Mouse (Mus musculus): ENCODE results near the gene Cracr2b. TPM values are rescaled to one million over a fixed set of nuclear protein-coding genes. Genes with fewer than 3 reads are reported as not detected.

Gene Cracr2b
- polyA plus RNA-seq, 1 experiment from 2014 or later: 6.9 TPM

DNA sequence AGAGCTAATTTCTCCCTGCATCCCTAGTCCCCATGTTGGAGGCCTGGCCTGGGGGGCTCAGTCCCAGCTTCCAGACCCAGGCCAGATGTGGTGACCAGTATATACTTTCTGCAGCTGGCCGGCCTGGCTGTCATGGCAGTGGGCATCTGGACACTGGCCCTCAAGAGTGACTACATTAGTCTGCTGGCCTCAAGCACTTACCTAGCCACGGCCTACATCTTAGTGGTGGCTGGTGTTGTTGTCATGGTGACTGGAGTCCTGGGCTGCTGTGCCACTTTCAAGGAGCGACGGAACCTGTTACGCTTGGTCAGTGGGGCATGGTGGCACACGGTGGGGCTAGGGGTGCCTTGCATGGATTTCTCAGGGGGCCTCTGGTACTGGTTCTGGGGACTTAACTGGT is 8.5 kb downstream of the Cracr2b start:
- WGBS: 68% methylated on average over 6 of the region's 6 CpGs
- Histone ChIP-seq H3K27me3 (peaks cover 29% of the 10 kb centered on the region), H3K36me3 (peaks cover 35% of the 10 kb centered on the region), H3K4me3 (peak overlapping the region; percentile 63), H3K9me3 (no peaks in the 10 kb centered on the region), H3K4me2 (peak overlapping the region; percentile 72), H3K27ac (peak overlapping the region; percentile 95), H3K4me1 (replicated peaks) (peaks cover 73% of the 10 kb centered on the region), H3K9ac (peak overlapping the region; percentile 85)
- no peak for ATAC-seq (ENCODE audit: low FRiP score)

DNA sequence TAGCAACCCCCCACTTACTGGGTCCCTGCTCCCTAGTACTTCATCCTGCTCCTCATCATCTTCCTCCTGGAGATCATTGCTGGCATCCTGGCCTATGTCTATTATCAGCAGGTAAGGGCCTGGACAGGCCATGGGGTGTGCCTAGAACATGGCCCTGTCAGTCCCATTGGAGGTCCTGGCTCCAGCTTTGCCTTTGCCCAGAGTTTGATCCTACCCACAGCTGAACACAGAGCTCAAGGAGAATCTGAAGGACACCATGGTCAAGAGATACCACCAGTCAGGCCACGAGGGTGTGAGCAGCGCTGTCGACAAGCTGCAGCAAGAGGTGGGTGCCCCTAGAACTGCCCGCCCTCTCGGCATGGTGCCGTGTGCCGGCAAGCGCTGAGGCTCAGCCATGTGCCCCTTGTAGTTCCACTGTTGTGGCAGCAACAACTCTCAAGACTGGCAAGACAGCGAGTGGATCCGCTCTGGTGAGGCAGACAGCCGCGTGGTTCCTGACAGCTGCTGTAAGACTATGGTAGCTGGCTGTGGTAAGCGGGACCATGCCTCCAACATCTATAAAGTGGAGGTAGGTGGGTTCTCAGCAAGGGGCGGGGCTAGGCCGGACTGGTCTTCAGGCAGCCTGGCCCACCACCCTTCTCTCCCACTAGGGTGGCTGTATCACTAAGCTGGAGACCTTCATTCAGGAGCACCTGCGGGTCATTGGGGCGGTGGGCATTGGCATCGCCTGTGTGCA is 9.2 kb downstream of the Cracr2b start:
- Histone ChIP-seq H3K4me2 (peak overlapping the region; percentile 72), H3K9ac (peak overlapping the region; percentile 85; the same call in 1 of the 2 replicates), H3K9me3 (no peaks in the 10 kb centered on the region), H3K4me1 (replicated peaks) (peaks cover 69% of the 10 kb centered on the region), H3K36me3 (peaks cover 35% of the 10 kb centered on the region), H3K27me3 (peaks cover 22% of the 10 kb centered on the region), H3K4me3 (peak overlapping the region; percentile 63), H3K27ac (peak overlapping the region; percentile 95; the same call in 1 of the 2 replicates)
- ATAC-seq (ENCODE audit: low FRiP score): no peak
- 91% methylated on average over 18 of the region's 18 CpGs for WGBS

DNA sequence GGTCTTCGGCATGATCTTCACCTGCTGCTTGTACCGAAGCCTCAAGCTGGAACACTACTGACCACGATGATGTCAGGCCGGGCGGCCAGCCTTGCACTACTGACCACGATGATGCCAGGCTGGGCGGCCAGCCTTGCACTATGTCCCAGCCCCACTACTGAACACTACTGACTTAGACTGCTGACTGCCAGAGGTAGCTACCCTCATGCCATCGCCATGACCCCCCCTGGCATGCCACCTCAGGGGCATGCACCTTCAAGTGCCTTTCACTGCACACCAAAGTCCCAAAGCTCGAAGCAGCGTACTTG is 9.7 kb downstream of the Cracr2b start:
- peaks cover 69% of the 10 kb centered on the region for H3K4me1 ChIP-seq (replicated peaks)
- WGBS: 92% methylated on average over 10 of the region's 10 CpGs

DNA sequence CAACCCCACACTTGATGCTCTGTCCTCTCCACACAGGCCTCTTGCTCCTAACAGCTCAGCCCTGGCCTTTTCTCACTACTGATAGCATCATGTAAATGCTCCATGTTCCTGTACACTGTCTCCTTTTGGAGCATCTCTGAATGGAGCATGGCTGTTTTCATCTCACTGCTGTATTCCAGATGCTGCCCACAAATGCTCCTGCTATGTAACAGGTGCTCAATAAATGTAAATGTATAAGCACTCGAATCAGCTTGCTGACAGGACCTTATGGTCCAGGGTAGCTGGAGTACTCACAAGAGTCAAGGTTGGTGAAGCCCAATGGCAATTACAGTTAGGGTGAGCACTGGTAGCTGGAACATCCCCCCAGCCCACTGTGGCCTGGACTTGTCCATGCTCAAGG is 10.3 kb downstream of the Cracr2b start:
- no peak overlapping the region for H3K27ac ChIP-seq
- ATAC-seq (ENCODE audit: low FRiP score): no peak
- H3K4me1 ChIP-seq (replicated peaks): peaks cover 72% of the 10 kb centered on the region
- H3K9ac ChIP-seq: no peak overlapping the region
- H3K9me3 ChIP-seq: no peaks in the 10 kb centered on the region
- peaks cover 18% of the 10 kb centered on the region for H3K27me3 ChIP-seq
- 94% methylated on average over 1 of the region's 1 CpGs for WGBS
- no peak overlapping the region for H3K4me3 ChIP-seq
- peaks cover 35% of the 10 kb centered on the region for H3K36me3 ChIP-seq
- no peak overlapping the region for H3K4me2 ChIP-seq

More for the DNA sequence above, 9.7 kb downstream of the Cracr2b start:
- H3K4me2 ChIP-seq: no peak overlapping the region
- no peak overlapping the region for H3K27ac ChIP-seq
- H3K4me3 ChIP-seq: no peak overlapping the region
- H3K9ac ChIP-seq: peak overlapping the region; percentile 85; the same call in 1 of the 2 replicates
- peaks cover 35% of the 10 kb centered on the region for H3K36me3 ChIP-seq
- H3K27me3 ChIP-seq: peaks cover 18% of the 10 kb centered on the region
- H3K9me3 ChIP-seq: no peaks in the 10 kb centered on the region
- no peak for ATAC-seq (ENCODE audit: low FRiP score)

DNA sequence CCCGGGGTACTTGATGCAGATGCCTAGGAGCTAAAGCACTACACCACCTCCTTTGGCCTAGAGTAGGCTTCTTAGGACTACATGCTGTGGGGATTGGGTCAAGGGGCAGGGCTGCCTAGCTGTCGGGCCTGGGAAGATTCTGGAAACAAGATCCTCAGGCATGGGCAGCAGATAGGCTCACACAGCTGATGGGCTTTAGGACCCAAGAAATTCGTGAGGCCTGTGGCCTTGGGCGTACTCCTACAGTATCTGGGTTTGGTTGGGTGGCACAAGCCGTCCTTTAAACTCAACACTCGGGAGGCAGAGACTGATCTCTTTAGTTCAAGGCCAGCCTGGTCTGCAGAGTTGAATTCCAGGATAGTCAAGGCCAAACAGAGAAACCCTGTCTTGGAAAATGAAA is 11.3 kb downstream of the Cracr2b start:
- Histone ChIP-seq H3K4me2 (no peak overlapping the region), H3K4me3 (no peak overlapping the region), H3K9me3 (no peaks in the 10 kb centered on the region), H3K9ac (0 out of 2 replicates have a peak overlapping the region, but pooled peaks have one; percentile 13), H3K36me3 (peaks cover 35% of the 10 kb centered on the region), H3K27ac (no peak overlapping the region), H3K27me3 (peaks cover 18% of the 10 kb centered on the region), H3K4me1 (replicated peaks) (peaks cover 72% of the 10 kb centered on the region)
- 83% methylated on average over 6 of the region's 6 CpGs for WGBS
- no peak for ATAC-seq (ENCODE audit: low FRiP score)

DNA sequence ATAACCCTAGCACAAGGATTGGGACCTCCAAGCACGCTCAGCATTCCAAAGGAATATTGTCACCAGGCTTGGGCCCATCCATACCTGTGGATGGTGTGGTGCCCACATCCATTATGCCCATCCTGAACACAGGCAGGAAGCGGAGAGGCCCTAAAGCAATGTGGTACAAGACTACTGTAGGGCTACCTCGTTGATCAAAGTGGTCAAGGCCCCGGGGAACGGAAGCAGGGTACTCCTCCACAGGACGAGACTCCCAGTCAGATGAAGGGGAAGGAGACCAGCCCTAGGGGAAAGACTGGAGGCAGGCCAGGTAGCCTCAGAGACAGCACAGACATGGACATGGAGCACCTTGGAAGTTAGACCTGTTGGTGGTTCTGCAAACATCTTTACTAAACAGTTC is 11.9 kb downstream of the Cracr2b start:
- Histone ChIP-seq H3K27me3 (peaks cover 23% of the 10 kb centered on the region), H3K9me3 (no peaks in the 10 kb centered on the region), H3K4me3 (no peak overlapping the region), H3K4me2 (no peak overlapping the region), H3K36me3 (peaks cover 35% of the 10 kb centered on the region), H3K27ac (no peak overlapping the region), H3K9ac (no peak overlapping the region), H3K4me1 (replicated peaks) (peaks cover 67% of the 10 kb centered on the region)
- WGBS: 91% methylated on average over 6 of the region's 6 CpGs
- no peak for ATAC-seq (ENCODE audit: low FRiP score)

DNA sequence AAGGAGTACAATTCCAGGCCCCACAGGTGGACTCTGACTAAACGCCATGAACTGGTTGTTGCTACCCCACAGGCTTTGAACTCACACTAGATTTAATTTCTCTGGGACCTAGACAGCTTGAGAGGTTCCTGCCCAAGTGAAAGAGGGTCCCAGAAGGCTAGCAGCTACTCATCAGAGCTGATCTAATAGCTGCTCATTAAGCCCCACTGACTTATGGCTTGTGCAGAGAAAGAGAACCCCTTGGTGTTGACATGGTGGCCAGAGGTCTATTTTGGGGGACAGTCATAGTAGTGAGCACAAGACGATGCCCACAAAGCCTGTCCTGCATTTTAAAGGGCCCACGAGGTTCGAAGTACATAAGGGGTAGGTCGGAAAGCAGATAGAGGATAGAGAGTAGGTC is 13.3 kb downstream of the Cracr2b start:
- H3K4me2 ChIP-seq: peak overlapping the region; percentile 85
- peak overlapping the region; percentile 63 for H3K4me3 ChIP-seq
- ATAC-seq (ENCODE audit: low FRiP score): no peak
- peaks cover 28% of the 10 kb centered on the region for H3K27me3 ChIP-seq
- H3K9me3 ChIP-seq: no peaks in the 10 kb centered on the region
- H3K27ac ChIP-seq: no peak overlapping the region
- H3K36me3 ChIP-seq: peaks cover 35% of the 10 kb centered on the region
- WGBS: 11% methylated on average over 5 of the region's 5 CpGs
- H3K4me1 ChIP-seq (replicated peaks): peaks cover 53% of the 10 kb centered on the region
- peak overlapping the region; percentile 84 for H3K9ac ChIP-seq

DNA sequence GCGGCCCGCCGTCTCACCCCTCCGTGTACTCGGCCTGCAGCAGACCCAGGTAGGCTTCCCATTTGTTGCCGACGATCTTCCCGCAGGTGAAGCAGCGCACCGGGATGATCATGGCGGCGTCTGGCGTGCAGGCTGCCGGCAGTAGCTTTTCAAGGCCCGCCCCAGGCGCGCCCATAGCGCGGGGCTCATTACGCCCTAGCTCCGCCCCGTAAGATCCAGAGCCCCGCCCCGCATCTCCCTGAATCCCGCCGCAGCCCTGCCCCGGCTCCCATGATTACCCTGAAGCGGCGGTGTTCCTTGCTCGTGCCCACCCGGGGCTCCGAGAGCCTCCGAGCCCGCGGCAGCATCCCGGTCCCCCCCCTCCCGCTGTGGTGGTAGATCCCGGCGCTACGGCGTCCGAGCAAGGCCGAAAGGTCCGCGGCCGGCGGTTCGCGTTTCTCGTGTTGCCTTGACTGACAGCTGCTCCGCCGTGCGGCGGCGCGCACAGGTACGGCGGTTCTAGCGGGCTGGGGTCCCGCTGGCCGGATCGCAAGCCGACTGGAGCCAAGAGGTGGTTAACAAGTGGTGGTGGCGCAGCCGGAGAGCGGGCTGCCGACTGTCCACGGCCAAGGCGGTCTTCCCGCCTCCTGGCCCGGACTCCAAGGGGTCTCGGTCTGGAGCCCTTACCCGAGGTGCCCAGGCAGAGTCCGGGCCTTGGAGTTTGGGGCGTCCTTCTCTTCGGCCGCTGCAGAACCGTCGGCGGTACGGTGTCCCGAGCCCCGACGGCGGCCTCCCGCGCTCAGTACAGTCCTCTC is 14.3 kb downstream of the Cracr2b start, which contains the start of the genes Polr2l and Tspan4:
Polr2l (minus strand) TSS at position 122 of the 794 bp plus-strand sequence.
Tspan4 (plus strand) TSS at position 230 of the 794 bp plus-strand sequence.
- peak; percentile 83 for ATAC-seq (ENCODE audit: low FRiP score)
- H3K4me1 ChIP-seq (replicated peaks): peaks cover 43% of the 10 kb centered on the region
- peak within 1 kb of the TSS; percentile 88 for H3K27ac ChIP-seq
- WGBS: under 1% methylated on average over 85 of the region's 87 CpGs
- no peaks in the 10 kb centered on the region for H3K9me3 ChIP-seq
- peak within 1 kb of the TSS; percentile 84 for H3K9ac ChIP-seq
- H3K4me3 ChIP-seq: peak within 1 kb of the TSS; percentile 63
- peak within 1 kb of the TSS; percentile 85 for H3K4me2 ChIP-seq
- peaks cover 25% of the 10 kb centered on the region for H3K36me3 ChIP-seq
- peaks cover 30% of the 10 kb centered on the region for H3K27me3 ChIP-seq

DNA sequence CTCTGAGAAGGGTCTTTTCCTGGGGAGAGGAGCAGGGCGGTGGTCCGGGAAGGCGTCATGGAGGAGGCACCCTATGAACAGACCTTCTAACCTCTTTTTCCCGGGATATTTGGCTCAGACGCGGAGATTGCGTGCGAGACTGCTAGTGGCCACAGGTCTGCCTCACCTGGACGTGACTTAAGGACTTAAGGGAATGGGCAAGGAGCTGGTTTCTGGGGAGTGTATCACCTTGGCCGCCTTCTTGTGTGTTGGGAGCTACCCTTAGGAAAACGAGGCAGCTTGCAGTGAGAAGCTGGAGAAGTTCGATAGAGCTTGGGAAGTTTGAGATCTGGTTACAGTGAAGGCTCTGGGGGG is 14.9 kb downstream of the Cracr2b start:
- Histone ChIP-seq H3K9me3 (no peaks in the 10 kb centered on the region), H3K4me1 (replicated peaks) (peaks cover 42% of the 10 kb centered on the region), H3K4me3 (peak overlapping the region; percentile 63), H3K9ac (peak overlapping the region; percentile 84), H3K27ac (0 out of 2 replicates have a peak overlapping the region, but pooled peaks have one; percentile 62), H3K36me3 (peaks cover 19% of the 10 kb centered on the region), H3K4me2 (peak overlapping the region; percentile 85), H3K27me3 (peaks cover 31% of the 10 kb centered on the region)
- ATAC-seq (ENCODE audit: low FRiP score): no peak
- WGBS: 2% methylated on average over 12 of the region's 12 CpGs

DNA sequence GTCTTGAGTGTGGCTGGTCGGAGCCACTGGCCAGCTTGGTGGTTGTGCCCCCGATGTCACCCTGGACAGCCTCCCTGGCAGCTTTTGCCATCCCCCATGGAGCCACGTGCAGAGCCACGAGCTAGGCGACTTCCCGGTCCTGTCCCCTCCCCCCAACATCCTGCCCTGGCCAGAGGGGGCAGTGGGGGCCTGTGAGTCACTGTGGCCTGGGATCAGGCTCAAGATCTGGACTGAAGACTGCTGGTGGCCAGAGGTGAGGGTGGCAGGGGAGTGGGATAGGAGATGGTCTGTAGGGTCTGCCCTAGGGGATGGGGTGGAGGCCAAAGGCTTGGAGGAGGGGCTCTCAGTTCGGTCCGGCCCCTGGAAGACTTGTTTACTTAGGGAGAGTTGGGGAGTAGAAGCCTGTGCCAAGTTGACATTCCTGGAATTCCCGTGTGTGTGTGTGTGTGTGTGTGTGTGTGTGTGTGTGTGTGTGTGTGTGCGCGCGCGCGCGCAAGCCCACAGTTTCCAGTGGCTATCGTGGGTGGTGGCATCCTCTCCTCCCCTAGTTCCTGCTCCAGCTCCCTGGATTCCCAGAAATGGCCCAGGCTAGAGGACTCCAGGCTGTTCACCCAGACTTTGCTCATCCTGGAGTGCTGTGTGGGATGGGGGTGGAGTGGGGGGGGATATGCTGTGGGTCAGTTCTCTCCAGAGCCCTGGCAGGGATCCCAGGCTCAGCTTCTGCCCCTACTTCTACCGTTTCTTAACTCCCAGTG is 15.5 kb downstream of the Cracr2b start:
- peaks cover 31% of the 10 kb centered on the region for H3K27me3 ChIP-seq
- peaks cover 45% of the 10 kb centered on the region for H3K4me1 ChIP-seq (replicated peaks)
- peak overlapping the region; percentile 63 for H3K4me3 ChIP-seq
- H3K9ac ChIP-seq: peak overlapping the region; percentile 8; the same call in 1 of the 2 replicates
- H3K4me2 ChIP-seq: peak overlapping the region; percentile 85
- H3K36me3 ChIP-seq: peaks cover 13% of the 10 kb centered on the region
- 4% methylated on average over 11 of the region's 17 CpGs for WGBS
- no peaks in the 10 kb centered on the region for H3K9me3 ChIP-seq
- H3K27ac ChIP-seq: peak overlapping the region; percentile 62
- ATAC-seq (ENCODE audit: low FRiP score): peak; percentile 19

DNA sequence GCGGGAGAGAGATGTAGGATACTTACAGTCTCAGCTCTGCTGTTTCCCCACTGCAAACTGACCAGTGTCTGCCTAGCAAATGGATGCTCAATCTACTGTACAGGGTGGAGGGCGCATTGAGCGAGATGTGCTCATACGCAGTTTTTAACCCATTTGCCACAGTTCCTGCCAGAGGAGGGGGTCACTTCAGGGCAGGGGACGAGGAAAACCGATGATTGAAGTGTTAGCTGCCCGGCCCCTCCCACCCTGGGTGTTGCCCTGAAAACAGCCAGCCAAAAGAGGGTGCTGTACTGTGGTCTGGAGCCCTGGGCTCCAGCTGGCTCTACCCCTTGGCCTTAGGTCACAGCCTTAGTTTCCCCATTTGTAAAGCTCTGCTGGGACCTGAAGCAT is 16.1 kb downstream of the Cracr2b start:
- ATAC-seq (ENCODE audit: low FRiP score): no peak
- H3K27ac ChIP-seq: peak overlapping the region; percentile 62
- peak overlapping the region; percentile 85 for H3K4me2 ChIP-seq
- WGBS: 17% methylated on average over 7 of the region's 7 CpGs
- H3K4me1 ChIP-seq (replicated peaks): peaks cover 50% of the 10 kb centered on the region
- peak overlapping the region; percentile 63; the same call in 1 of the 2 replicates for H3K4me3 ChIP-seq
- H3K27me3 ChIP-seq: peaks cover 31% of the 10 kb centered on the region
- H3K9ac ChIP-seq: 0 out of 2 replicates have a peak overlapping the region, but pooled peaks have one; percentile 8
- no peaks in the 10 kb centered on the region for H3K9me3 ChIP-seq
- peaks cover 10% of the 10 kb centered on the region for H3K36me3 ChIP-seq
